Mouse (Mus musculus) megakaryocyte, embryonic 14.5 days (primary cell): ENCODE measurements around the gene Gm45717.

ENCODE experiments used
- FLI1 ChIP-seq: IDR thresholded peaks from 2 replicates; pipeline ENCODE4 v1.6.1; 2012; ENCODE audit warnings: low read length, inconsistent platforms, mixed read lengths
- GATA1 ChIP-seq: IDR thresholded peaks from 3 replicates; pipeline ENCODE4 v1.6.1; 2012; ENCODE audit warnings: mixed read lengths, low read length, inconsistent platforms, borderline replicate concordance

GRCm38 (mm10) chr7:140997817-140998216 lies 42.1 kb upstream of the Gm45717 start:
- TF ChIP-seq GATA1 (no peak), FLI1 (no peak)
